Mouse (Mus musculus) cerebellum, adult 2 months (tissue): ENCODE results near the gene Tprg. TPM values are rescaled to one million over a fixed set of nuclear protein-coding genes. Genes with fewer than 3 reads are reported as not detected.

ENCODE experiments used
- DNase-seq, 2 experiments: peaks; one replicate each; pipeline ENCODE4 v3.0.0; 2021
- H3K27ac ChIP-seq: fragments of 200-500 bp; 2 replicates; pipeline ENCODE4 v1.5.1; 2012; ENCODE audit warnings: low read length, control low read depth, inconsistent platforms; ENCODE audit not compliant: insufficient read depth
- H3K27me3 ChIP-seq: fragments of 200-500 bp; 2 replicates; pipeline ENCODE4 v1.6.1; 2012; ENCODE audit warnings: inconsistent platforms, mild to moderate bottlenecking, low read length, moderate library complexity; ENCODE audit not compliant: control insufficient read depth, insufficient read depth
- H3K4me1 ChIP-seq: fragments of 200-500 bp; 2 replicates; pipeline ENCODE4 v1.6.1; 2011; ENCODE audit warnings: low read length; ENCODE audit not compliant: control insufficient read depth, insufficient read depth
- H3K4me3 ChIP-seq: fragments of 200-500 bp; replicated peaks from 2 replicates; pipeline ENCODE3; 2011; ENCODE audit warnings: mild to moderate bottlenecking, low read depth, low read length, control low read depth; ENCODE audit not compliant: insufficient read depth
- CTCF ChIP-seq: fragments of 200-500 bp; IDR thresholded peaks from 2 replicates; pipeline ENCODE4 v1.5.1; 2011; ENCODE audit warnings: low read depth, mild to moderate bottlenecking, control low read depth, low read length, moderate library complexity, borderline replicate concordance; ENCODE audit not compliant: insufficient read depth
- POLR2A ChIP-seq: fragments of 200-500 bp; IDR thresholded peaks from 2 replicates; pipeline ENCODE4 v1.6.1; 2011; ENCODE audit warnings: low read length, control low read depth, borderline replicate concordance; ENCODE audit not compliant: insufficient read depth
- WGBS: fragments of 180-500 bp; shearing (Covaris S2); methylation state at CpG from one replicate; pipeline ENCODE4 v1.1.7; 2018; 5-methylcytosine and 5-hydroxymethylcytosine counted together
- polyA plus RNA-seq: library from polyadenylated mRNA; depleted of rRNA; stranded (reverse); fragments of >200 nt; gene quantifications from 2 replicates; pipeline ENCODE4 v1.2.3, GENCODE M21; 2012

Gene Tprg
- polyA plus RNA-seq, 1 experiment = 0.15 TPM

DNA sequence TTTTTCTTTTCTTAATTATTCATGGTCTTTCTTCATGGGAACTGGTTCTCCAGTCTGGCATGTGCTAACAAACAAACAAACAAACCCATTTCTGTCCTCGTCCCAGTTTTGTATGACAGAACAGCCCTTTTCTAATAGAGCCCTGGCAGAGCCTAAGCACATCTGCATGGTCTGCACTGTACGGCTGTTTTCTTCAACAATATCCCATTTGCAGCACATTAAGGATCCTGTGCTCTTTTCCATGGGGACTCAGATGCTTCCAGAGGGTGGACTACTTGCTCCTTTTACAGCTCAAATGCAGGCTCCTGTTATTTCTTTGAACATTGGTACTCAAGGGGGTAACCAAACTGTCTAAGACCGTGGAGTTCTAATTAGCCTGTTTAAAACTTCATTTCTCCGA is 178.1 kb downstream of the Tprg start:
- H3K27ac ChIP-seq = no peak overlapping the region; the same call in 1 of the 2 replicates

DNA sequence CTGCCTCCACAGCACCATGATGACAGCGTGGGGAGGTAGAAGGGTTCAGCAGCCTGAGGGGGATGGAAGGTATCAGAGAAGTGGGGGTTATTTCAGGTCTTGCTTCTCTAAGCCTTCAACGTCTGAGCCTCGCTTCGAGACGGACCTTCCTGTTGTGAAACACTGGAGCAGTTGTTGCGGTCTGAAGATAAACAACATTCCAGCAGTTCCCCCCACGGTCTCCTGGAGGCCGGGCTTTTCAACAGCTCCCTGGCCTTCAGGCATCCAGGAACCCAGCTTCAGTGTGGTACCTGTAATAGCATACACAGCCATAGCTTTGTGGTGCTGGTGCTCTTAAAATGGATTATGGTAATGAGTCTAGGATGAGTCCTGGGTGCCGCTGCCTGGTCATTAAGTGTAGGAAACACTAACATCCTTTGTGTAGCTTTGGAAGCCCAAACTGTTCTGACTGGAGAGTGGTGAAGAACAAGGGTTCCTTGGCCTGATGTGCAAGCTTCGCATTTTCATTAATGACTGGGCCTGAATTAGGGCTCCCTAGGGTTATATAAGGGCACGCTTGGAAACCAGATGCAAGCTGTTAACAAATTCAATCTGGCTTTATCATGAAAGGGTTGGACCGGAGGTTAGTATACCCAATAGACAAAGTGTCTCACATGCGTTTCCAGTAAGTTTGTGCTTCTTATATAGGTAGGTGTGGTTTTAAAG is 179.0 kb downstream of the Tprg start:
- TF ChIP-seq POLR2A = no peak
- TF ChIP-seq CTCF = no peak
- Histone ChIP-seq H3K27ac (no peak overlapping the region), H3K27me3 (no peaks in the 10 kb centered on the region), H3K4me3 (no peak overlapping the region), H3K4me1 (no peaks in the 10 kb centered on the region)
- peak; percentile 11 to 20 for DNase-seq
- 65% methylated on average over 13 of the region's 13 CpGs for WGBS

More for the DNA sequence above, 178.1 kb downstream of the Tprg start:
- 82% methylated on average over 4 of the region's 4 CpGs for WGBS
- Histone ChIP-seq H3K27me3 (no peaks in the 10 kb centered on the region), H3K4me3 (no peak overlapping the region), H3K4me1 (no peaks in the 10 kb centered on the region)
- no peak for DNase-seq
- no peak for TF ChIP-seq POLR2A
- TF ChIP-seq CTCF = no peak

DNA sequence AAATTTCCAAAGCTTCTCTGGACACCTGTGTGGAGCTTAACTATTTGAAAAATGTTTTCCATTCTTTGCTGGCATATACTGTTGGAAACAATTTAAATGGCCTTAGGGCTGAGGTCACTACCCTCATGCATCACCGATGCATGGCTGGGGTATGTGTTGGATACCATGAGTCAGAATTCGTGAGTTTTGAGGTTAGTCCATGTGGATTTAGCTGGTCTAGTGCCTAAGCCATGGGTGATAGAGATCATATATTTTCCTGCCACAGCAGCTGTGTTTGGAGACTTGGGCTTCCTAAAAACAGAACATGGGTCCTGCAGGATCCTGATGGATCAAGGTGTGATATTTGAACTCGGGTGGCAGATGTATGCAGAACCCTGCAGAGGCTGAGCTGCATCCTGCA is 181.4 kb downstream of the Tprg start:
- whole genome bisulfite sequencing = 84% methylated on average over 3 of the region's 3 CpGs
- H3K4me1 ChIP-seq = no peaks in the 10 kb centered on the region
- TF ChIP-seq CTCF (no peak), POLR2A (no peak)
- H3K4me3 ChIP-seq = no peak overlapping the region
- no peaks in the 10 kb centered on the region for H3K27me3 ChIP-seq
- DNase-seq = no peak
- no peak overlapping the region for H3K27ac ChIP-seq

DNA sequence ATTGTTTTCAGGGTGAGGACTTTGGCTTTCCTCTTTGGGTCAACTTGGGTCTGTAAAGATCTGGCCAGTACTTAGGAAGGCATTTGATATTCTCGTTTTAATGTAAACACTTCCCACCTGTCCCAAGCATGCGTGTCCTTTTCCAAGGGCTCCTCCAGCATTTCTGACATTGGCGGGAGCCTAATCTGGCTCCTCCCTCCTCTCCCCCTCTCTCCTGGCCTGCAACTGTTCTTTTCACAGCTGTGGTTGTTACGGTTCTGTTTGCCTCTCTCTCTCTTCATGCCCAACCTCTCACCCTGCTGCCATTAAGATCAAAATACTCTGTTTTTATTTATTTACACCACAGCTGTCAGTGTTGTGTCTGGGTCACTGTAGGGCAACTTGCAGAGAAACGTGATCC is 182.0 kb downstream of the Tprg start:
- WGBS = 63% methylated on average over 5 of the region's 5 CpGs
- TF ChIP-seq POLR2A (no peak), CTCF (no peak)
- Histone ChIP-seq H3K4me3 (no peak overlapping the region), H3K4me1 (no peaks in the 10 kb centered on the region), H3K27ac (no peak overlapping the region), H3K27me3 (no peaks in the 10 kb centered on the region)
- no peak for DNase-seq
